Mouse (Mus musculus) retina, postnatal 1 day (tissue): Measurements from ENCODE around the gene Syne1.

Experiments used
- DNase-seq: peaks from one replicate; pipeline ENCODE4 v3.0.0-alpha.2; 2012

Syne1 gene

DNA sequence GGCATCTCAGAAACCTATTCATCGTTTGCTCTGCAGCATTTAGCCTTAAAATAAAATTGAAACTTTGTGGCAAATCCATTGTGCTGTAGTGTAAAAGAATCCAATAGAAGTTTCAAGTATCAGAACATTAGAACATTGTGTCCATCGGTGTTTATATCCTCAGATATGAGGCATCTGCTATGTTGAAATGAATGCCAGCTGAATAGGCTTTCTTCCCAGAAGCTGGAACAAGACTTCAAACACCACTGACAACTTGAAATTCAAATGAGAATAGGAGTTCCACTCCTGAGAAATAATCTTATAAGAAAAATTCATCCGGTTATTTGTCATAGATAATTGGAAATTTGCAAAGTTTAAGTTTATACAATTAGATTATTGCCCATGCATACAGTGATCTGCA, 135.6 kb downstream of the Syne1 start:
- no peak for DNase-seq

DNA sequence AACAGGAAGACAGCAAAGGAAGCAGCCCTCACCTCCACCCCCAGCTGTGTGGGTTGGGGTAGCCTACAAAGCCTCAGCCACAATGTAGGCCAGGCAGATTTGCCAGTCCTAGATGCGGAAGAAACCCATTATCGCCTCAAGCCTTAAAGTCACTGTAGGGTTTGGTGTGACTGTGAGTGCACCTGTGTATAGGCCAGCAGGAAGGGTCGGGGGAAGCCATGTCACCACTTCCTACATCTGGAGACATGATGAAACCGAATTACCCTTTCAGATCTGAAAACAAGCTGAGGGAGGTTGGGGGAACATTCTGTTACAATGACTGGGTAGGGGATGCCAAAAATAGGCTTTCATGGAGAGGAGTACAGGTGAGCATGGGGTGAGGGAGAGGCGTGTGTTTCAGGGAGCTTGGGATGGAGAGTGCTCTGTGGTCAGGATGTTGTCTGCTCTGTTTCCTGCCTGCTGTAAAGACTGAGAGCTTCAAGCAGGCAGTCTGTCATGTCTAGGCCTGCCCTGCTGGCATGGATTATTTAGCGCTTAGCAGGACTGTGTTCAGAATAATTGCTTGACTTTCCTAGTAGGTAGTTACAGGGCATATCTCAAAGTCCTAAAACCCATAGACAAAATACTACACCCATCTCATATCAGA, 167.0 kb downstream of the Syne1 start:
- no peak for DNase-seq

DNA sequence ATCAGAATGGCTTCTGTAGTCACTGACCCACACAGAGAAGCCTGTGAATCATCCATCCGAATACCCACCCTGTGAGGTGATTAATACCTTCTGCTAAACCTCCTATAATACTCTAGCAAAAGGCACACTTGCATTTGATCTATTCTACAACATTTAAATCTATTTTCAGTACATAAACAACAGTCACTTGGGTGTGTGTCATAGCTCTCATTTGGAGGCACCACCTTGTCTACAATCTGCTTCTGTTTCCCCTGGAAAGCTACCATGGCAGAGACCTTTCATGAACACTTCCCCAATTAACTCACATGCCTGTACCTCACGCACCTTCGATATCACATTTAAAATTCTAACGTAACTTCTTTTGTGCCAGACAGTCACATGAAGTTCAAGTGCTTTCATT, 169.7 kb downstream of the Syne1 start:
- DNase-seq: no peak

DNA sequence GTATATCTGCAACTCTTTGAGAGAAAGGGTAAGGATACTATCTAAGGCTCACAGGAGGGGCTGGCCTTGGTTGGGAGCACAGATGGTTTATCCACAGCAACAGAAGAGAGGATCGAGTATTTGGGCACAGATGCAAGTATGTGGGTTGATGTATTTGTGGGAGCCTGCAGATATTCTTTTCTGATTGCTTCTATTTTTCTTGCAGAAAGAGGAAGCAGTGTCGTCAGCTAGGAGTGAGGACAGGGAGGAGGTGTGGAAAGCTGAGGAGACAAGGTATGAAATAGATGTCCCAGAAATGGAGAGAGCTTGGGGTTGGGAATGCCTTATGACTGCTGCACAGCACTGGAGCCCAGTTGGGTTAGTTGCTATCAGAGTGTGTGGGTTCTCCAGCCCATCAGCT, 172.3 kb downstream of the Syne1 start:
- DNase-seq: no peak

DNA sequence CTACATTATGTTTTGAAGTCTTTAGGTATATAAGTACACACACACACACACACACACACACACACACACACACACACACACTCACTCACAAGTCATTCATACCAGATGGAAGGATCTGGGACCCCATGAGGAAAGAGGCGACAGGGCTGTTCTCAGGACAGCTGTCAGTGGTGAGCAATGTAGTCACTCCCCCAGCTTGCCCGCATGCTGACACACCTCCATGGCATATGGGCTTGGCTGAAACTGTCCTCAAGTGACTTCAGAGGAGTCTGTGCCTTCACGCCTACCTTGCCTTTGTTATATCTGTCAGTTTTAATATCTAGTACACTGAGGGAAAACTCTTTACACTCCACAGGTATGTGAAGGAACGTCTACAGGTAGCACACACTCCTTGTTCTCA, 181.7 kb downstream of the Syne1 start:
- no peak for DNase-seq

DNA sequence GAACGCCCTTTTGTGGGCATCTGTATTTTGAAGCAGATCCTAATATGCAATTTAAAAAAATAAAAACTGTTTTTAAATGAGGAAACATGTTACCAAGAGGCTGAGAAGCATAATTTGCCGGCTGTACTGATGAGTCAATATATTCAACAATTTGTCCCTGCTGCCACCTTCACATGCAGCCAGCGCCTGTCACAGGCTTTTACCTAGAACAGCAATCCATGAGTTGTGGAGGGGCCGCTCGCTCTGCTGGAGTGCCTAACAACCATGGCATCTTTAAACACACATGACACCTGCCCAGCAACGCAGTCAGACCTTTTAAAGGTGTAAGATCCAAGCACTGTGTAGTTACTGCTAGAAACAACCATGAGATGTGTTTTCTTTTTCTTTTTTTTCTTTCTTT, 183.0 kb downstream of the Syne1 start:
- no peak for DNase-seq

DNA sequence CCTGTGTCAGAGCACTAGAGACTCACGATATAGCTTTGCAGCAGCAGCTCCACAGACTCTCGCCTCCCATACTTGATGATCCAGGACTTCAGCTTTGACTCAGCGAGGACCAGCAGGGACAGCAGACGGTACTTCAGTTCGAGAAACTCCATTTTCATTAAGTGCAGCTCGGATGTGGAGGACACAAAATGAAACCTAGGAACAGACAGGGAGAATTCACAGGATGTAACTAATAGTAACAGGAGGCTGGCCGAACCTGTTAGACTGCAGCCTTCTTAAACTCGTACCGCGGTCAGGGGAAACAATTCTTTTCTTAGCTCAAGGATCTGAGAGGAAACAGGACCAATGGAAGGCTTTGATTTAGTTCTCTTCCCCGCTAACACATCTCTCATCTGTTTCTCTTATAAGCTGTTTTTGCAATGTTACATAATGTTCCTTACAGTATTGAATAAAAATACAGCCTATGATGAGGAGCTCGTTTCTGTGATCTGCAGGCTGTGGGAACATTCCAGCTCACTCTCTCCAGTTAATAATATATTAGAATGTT, 183.7 kb downstream of the Syne1 start:
- DNase-seq: no peak

DNA sequence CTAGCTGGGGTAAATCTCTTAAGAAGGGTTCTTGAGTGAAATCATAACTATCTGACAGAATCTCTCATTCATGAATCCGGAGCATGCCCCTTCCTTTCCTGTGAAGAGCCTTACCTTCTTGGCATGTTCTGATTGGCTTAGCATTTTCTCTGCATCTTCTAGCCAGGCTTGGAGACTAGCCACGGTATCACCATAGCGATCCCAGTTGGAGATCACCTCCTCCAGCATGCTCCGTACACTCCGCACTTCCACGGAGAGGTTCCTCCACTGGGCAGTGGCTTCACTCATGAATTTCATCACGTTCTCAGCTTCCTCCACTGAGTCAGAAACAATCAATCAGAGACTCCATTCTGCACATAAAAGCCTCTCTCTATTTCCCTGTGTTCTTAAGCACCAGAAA, 190.7 kb downstream of the Syne1 start:
- DNase-seq: peak; percentile 7

DNA sequence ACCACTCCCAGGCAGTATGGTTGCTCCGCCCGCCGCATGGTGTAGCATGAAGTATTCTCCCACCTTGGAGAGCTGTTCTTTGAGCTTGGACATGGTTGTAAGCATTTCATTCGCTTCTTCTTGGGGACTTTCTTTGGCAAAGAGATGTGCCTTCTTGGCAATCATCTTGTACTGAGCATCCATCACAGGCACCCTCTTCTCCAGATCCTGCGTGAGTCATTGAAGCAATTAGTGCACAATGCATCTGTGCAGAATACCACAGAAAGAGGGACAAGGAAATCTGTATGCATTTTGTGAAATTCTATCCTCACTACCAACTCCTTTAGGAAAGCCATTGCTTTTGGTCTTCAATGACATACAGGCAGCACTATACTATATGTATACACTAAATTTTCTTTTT, 194.7 kb downstream of the Syne1 start:
- no peak for DNase-seq

DNA sequence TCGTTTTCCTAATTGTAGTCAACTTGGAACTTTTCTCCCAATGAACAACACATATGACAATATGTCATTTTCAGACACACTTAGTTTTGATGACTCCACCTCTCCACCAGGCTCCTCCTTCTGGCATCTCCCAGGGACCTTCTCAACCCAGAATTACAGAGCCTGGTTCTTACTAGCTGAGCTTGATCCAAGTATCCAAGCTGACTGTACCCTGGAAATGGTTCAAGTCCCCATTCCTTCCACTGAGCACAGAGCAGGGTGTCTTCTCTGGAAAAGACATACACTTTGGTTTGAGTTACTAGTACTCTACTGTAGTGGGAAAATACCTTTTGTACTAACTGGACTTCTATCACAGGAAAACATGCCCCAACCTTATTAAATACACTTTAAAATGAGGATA, 197.9 kb downstream of the Syne1 start:
- DNase-seq: no peak

DNA sequence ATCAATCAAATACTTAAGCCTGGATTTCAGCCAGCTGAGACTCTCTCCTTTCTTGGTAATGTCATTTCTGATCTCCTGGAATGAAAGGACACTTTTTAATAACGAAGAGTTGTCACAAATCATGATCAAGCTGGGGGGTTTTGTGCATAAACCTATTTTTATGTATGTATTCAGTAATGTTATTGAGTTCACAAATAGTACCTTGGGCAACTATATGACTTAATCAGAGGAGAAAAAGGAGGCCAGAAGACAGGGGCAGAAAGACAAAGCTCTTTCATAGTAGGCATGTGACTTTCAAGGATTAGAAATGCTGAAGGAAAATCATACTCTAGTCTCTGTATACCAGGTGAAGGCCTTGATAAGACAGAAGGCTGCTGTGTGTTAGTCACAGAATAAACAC, 204.4 kb downstream of the Syne1 start:
- no peak for DNase-seq

DNA sequence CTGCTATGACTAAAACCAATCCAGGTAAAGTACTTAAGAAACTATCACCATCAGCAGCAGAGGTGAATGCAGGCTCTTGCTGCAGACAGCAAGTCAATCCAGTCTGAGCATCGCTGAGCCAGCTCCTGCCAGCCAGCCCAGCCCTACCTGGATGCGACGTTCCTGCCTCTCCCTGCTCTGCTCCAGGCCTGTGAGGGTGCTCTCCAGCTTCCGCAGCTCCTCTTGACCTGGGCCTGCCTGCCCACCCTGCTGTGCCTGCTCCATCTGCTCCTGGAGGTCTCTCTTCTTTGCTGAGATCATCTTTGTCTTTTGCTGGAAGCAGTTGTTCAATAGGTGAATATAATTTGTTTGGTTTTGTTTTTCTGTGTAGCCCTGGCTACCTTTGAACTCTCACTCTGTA, 208.1 kb downstream of the Syne1 start:
- no peak for DNase-seq

DNA sequence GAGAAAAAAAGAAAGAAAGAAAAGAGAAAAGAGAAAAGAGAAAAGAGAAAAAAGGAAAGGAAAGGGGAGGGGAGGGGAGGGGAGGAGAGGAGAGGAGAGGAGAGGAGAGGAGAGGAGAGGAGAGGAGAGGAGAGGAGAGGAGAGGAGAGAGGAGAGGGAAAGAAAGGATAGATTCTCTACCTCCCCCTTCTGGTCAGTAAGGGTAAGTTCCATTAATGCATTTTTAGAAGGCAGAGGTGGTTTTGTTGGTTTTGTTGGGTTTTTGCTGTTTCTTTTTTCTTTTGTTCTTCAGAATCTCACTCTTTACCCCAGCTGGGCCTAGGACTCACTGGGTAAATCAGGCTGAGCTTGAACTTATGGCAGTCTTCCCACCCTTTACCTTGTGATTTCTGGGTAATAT, 214.9 kb downstream of the Syne1 start:
- DNase-seq: no peak

DNA sequence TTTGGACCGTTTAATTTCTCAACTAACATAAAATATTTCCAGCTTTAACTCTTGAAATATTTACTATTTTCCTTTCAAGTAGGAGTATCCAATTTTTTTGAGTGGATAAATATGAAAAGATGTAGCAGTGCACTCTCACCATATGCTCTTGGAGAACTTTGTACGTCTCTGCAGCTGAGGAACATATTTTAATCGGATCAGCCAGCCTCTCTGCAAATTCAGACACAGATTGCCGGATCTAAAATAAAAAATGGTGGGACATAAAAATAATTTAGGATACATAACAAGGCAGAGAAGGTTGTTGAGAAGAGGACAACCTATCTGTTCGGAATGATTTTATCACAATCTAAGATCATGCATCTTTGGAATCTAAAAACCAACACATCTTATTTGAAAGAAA, 218.5 kb downstream of the Syne1 start:
- no peak for DNase-seq

DNA sequence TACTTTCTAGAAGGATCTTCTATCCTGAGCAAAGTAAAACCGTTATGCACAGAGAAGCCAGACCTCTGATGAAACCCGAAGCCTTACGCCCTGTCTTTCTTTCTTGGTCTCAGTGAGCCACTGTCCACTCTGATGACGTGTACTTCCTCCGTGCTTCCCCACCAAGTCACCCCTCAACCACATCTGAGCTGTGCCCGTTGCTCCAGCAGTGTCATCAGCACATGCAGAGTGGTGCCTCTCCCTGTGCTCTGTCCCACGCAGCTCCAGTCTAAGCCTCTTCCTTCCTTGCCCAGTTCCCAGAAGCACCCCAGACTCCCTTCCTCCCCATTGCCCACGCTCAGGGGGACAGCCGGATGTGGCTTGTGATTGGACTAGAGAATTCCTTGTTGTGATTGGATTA, 224.6 kb downstream of the Syne1 start:
- no peak for DNase-seq

DNA sequence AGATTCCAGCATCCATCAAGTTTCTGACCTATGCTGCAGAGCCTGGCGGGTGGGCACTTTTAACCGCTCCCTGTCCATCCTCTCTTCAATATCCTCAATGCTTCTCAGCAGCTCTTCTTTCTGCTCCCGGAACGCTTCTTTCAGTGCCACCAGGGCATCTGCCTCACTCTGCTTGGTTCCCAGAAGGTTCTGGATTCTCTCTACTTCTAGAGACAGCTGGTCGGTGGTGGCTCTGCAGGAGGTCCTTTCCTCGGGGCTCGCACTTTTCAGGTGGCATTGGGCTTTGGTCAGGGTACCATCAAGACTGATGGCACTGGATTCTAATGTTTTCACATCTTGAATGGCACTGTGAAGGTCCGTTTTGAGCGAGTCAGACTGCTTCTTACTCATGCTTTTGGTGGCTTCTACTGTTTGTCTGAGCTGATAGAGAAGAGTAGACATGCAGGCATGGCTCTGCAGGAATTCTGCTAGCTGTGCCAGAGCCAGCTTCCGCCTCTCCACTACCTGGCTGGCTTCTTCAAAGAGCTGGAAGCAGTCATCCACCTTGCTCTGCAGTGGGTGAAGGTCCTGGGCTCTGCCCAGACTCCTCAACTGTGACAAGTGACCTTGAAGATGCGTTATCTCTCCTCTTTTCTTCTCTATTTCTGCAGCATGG, 227.4 kb downstream of the Syne1 start:
- no peak for DNase-seq

DNA sequence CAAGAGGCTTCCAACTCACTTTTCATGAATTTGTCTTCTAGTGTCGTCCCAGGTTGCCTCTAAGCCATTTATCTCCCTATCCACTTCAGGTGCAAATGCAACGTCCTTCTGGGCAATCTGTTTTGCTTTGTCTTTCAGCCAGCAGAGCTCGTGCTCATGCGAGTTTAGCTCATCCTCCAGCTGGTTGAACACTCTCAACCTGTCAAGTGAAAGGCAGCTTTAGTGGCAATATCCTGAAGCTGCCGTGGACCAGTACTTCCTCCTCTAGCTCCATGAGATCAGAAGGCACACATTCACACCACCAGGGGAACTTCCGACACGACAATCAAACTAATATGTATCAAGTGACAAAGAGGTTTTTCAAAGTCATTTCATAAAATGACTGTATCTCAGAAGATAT, 228.7 kb downstream of the Syne1 start:
- no peak for DNase-seq

DNA sequence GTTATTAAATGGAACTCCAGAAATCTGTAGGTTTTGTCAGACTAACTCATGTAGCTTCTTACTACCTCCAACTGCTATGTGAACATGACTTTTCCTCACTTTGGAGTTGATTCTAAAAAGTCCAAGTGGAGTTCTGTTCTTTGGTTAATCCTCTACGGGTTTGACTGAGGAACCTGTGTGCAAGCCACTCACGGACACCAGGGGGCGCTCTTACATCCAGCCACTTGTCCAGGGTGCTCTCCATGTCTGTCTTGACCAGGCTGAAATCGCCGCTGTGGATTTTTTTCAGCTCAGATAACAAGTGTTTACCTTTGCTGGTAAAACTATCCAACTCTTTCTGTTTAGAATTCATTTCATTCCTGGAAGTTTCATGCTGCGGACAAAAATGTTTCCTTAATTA, 233.7 kb downstream of the Syne1 start:
- DNase-seq: peak; percentile 71

DNA sequence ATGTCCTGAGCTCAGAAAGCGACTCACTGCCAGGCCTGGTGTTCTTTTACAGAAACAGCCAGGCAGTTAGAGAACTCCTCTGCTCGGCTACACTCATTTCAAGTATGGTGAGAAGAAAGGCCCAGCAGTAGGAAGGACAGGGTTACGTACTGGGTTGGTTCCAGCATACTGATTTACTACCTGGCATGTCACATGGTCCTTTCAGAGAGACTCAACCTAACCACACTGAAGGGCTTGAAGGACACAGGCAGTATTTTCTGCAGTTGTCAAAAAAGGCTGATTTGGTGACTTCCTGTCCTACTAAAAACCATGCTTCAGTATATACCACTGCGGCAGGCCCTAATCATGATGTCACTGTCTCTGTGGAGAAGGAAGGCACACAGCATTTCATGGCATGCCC, 238.8 kb downstream of the Syne1 start:
- DNase-seq: no peak

DNA sequence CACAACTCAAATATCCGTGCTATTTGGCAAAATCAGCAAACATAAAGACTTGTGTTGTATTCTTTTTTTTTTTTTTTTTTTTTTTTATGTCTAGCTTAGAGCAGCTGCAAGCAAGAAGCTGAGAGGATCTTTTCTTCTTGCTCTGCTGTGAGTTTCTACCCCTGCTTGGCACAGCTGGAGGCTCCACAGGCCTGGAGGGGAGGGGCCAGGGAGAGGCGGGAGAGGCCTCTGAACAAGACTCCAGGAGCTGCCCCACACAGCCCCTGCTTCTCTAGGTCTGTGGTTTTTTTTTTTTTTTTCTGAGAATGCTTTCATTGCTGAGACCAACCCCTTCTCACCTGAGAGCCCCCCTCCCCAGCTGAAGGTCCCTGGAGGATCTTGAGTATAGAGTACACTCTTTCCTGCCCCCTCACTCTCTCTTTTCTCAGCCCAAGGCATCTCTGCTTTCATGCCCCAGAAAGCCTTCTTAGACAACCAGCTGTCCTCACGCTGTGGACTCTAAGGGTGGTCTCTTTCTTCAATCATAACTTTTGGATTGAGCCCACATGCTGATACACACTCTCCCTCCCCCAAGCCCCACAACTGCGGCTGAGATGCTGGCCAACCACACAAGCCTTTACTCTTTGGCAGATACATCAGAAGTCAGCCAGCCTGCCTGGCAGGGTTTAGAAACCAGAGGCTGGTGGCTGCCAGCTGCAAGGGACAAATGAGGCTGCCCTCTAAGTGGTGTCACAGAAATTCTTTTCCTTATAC, 241.1 kb downstream of the Syne1 start:
- peak; percentile 39 for DNase-seq

DNA sequence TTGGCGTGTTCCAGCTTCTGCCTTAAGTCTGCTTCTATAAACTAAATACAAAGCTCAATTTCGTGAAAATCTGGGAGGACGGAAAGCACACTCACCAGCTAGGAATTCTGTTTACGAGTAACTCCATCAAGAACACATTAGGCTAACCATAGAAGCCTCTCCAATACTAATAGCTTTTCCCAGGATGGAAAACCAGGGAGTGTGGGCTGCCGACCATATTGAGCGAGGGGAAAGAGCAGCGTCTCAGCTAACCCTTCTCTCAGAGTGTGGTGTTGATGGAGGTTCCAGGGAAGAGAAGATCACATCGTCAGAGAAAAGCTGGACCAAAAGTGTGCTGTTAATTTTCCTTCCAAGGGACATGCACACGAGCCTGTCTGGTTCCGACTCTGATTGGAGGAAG, 241.9 kb downstream of the Syne1 start:
- DNase-seq: no peak

DNA sequence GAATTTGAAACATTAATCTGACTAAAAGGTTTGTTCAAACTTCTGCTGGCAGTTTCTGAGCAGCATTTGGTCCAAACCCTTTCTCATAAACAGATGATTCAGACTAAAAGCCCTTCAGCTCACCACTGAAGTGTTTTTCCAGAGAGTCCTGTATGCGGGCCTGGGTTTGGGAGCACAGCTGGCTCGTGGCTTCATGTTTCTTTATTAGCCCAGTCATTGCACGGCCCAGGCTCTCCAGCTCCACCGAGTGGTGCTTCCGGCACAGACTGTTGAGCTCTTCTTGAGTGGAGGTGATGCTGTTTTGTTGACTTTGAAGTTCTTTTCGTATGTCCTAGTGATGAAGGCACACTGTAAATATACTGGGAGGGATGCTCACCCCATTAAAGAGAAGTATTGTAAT, 245.7 kb downstream of the Syne1 start:
- DNase-seq: no peak

DNA sequence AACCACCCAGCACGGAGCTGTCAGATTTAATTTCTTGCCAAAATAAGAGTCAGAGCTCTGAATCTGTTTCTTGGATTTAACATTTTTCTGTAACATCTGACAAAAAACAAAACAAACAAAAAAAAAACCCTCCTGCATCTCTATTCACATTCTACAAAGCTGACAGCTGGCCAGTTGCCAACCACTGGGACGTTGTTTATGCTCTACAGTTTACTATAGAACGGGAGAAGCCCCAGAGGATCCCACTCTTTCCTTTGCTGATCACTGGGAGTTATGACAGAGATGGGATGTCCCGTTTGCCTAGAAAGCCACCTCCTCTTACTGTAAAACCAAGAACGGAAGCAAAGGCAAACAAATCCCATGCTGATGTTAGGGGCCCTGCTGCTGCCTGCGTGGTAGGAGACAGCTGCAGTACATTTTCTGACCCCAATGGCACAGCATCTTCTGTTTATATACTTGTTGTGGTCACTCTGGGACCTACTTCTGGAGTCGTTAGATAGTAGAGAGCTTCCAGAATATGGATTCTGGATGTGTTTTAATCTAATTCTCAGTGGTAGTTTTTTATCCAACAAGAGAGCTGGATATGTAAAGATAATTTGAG, 255.9 kb downstream of the Syne1 start:
- peak; percentile 36 for DNase-seq

DNA sequence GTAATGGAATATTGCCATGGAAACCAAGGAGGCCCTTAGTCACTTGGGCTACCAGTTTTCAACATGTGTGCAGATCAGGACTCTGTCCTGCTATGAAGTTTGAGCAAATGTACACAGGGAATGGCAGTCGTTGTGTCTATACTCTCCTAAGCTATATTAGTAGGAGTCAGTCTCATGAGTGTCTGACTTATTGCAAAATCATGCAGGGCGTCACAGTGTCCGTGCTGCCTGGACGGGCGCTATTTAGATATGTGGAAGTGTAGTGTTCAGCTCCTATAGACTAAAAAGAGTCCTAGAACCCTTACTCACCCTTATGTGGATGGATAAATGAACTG, 261.7 kb downstream of the Syne1 start:
- no peak for DNase-seq
